Mouse (Mus musculus): ENCODE measurements at regions not wholly inside any gene's neighbourhood (a gene's known extent, or its start where the extent isn't known, plus 50 kb on each side); places are given as distances from the start of the nearest gene placed in this dataset.

DNA sequence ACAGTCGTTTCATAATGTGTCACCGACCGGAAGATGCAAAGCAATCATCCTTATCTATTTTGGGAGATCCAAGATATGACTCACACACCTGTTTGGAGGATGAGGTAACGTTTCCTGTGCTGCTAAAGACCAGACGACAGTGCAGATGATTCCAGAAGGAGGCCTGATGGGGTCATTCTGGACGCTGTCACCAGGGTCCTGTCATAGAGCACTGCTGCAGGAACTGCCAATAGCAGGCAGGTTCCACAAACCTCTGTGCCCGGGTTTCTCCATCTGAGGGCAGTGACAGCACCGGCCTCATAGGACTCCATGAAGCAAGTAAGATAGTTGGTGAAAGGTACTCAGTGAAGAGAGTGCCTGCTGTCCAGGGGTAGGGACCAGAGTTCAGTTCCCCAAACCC, 182.9 kb upstream of the Agap1 start:
- TF ChIP-seq CTCF (IDR thresholded peaks at IDR 0.05; ENCODE audit: low read depth) = no peak
- Histone ChIP-seq H3K27me3 (ENCODE audit: insufficient read depth, low read length) (no peaks in the 10 kb centered on the region), H3K4me2 (no peak overlapping the region), H3K36me3 (ENCODE audit: insufficient read depth) (no peaks in the 10 kb centered on the region), H3K4me3 (ENCODE audit: low read depth, low read length) (no peak overlapping the region), H3K9me3 (ENCODE audit: low read depth, low read length) (no peaks in the 10 kb centered on the region), H3K27ac (ENCODE audit: low read depth) (no peak overlapping the region), H3K9ac (no peak overlapping the region), H3K4me1 (ENCODE audit: insufficient read depth) (no peaks in the 10 kb centered on the region)
- 54% methylated on average over 8 of the region's 8 CpGs for WGBS
- DNase-seq (no peak), ATAC-seq (ENCODE audit: insufficient read depth) (no peak)

DNA sequence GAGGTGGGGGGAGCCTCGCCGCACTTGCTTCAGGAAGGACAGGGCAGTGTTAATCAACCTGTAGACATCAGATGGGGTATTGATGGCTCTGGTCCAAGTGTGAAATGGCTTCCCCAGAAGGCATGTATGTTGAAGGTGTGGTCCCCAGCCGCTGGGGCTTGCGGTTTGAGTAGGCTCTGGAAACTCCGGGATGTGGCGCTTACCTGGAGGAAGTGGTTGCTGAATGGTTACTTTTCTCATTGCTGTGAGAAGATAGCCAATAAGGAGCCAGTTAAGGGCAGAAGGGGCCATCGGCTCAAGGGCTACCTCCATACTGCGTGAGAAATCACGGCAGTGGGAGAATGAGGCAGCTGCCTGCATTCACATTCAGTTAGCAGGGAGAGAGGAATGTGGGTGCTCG, 181.6 kb upstream of the Agap1 start:
- H3K4me1 ChIP-seq (ENCODE audit: insufficient read depth) = no peaks in the 10 kb centered on the region
- WGBS = 80% methylated on average over 10 of the region's 10 CpGs
- TF ChIP-seq CTCF (IDR thresholded peaks at IDR 0.05; ENCODE audit: low read depth) = no peak
- no peak for ATAC-seq (ENCODE audit: insufficient read depth)
- no peak overlapping the region for H3K27ac ChIP-seq (ENCODE audit: low read depth)
- no peaks in the 10 kb centered on the region for H3K36me3 ChIP-seq (ENCODE audit: insufficient read depth)
- H3K4me2 ChIP-seq = no peak overlapping the region
- no peaks in the 10 kb centered on the region for H3K27me3 ChIP-seq (ENCODE audit: insufficient read depth, low read length)
- no peak overlapping the region for H3K9ac ChIP-seq
- H3K9me3 ChIP-seq (ENCODE audit: low read depth, low read length) = no peaks in the 10 kb centered on the region
- no peak overlapping the region for H3K4me3 ChIP-seq (ENCODE audit: low read depth, low read length)
- no peak for DNase-seq

DNA sequence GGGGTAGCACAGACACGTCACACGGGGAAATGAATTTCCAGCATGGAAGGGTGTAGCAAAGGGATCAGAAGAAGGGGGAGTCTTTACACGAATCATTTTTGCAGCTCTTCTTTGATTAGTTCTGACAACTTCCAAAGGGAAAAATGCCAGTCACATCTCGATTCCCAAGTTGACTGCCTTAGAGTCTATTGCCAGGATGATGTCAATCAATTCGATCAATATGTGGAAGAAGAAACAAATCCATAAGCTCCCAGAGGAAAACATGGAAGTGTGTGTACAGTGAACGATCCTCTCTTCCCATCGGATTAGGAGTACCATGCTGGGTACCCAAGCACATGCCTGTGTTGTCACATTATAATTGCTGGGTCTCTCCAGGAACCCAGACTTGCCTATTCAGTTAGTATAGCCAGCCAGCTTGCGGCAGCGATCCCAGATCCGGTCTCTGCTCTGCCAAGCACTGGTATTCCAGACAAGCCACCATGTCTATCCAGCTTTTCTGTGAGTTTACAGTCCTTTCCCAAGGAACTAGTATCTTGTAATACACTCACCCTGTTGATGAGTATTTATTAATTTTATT, 180.7 kb upstream of the Agap1 start:
- Histone ChIP-seq H3K27me3 (ENCODE audit: insufficient read depth, low read length) (no peaks in the 10 kb centered on the region), H3K4me2 (no peak overlapping the region), H3K4me1 (ENCODE audit: insufficient read depth) (no peaks in the 10 kb centered on the region), H3K27ac (ENCODE audit: low read depth) (no peak overlapping the region), H3K4me3 (ENCODE audit: low read depth, low read length) (no peak overlapping the region), H3K9ac (no peak overlapping the region), H3K36me3 (ENCODE audit: insufficient read depth) (no peaks in the 10 kb centered on the region), H3K9me3 (ENCODE audit: low read depth, low read length) (no peaks in the 10 kb centered on the region)
- 87% methylated on average over 10 of the region's 10 CpGs for WGBS
- ATAC-seq (ENCODE audit: insufficient read depth) (no peak), DNase-seq (no peak)
- TF ChIP-seq CTCF (IDR thresholded peaks at IDR 0.05; ENCODE audit: low read depth) = no peak

DNA sequence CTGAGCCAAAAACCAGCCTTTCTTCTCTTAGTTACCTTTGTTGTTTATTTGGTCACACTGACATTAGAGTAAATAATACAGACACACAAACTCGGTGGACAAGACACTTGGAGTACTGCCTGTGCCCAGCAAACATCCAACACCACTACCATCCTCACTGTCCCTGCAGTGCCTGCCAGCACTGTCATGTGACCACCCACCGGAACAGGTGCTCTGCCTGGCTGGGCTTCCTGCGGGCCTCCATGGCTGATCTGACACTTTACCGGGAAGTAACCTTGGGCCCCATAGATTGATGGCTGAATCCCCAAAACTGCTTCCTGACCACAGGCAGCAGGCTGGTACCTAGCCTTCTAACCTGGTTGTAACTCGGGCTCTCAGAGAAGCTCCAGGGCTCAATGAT, 175.2 kb upstream of the Agap1 start:
- Histone ChIP-seq H3K9me3 (ENCODE audit: low read depth, low read length) (no peaks in the 10 kb centered on the region), H3K9ac (no peak overlapping the region), H3K27me3 (ENCODE audit: insufficient read depth, low read length) (no peaks in the 10 kb centered on the region), H3K36me3 (ENCODE audit: insufficient read depth) (no peaks in the 10 kb centered on the region), H3K4me3 (ENCODE audit: low read depth, low read length) (no peak overlapping the region), H3K4me1 (ENCODE audit: insufficient read depth) (no peaks in the 10 kb centered on the region), H3K4me2 (no peak overlapping the region), H3K27ac (ENCODE audit: low read depth) (no peak overlapping the region)
- no peak for DNase-seq
- WGBS = 61% methylated on average over 5 of the region's 5 CpGs
- ATAC-seq (ENCODE audit: insufficient read depth) = no peak
- TF ChIP-seq CTCF (IDR thresholded peaks at IDR 0.05; ENCODE audit: low read depth) = no peak

DNA sequence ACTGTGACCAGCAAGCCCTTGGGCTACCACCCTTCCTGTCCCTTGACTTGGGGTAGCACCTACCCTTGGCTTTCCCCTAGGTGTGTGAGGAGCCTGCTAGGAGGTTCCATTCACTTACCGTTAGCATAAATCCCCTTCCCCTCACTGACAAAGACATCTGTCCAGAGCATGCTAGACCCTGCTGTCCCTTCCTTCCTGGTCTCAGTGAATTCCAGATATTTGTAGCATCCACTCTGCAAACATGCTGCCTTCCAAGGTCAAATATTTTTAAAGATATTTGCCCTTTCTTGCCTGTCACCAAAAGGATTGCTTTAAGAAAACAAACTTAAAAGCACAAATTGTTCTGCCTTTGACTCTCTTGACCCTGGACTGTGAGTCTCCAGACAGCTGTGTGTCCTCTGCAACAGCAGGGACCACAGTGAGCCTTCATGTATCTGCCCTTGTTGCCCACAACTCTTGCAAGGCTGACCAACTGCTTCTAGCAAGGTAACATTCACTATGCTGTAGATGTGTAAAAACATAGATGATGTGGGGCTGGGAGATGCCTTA, 173.4 kb upstream of the Agap1 start:
- Histone ChIP-seq H3K27ac (ENCODE audit: low read depth) (no peak overlapping the region), H3K4me1 (ENCODE audit: insufficient read depth) (no peaks in the 10 kb centered on the region), H3K4me2 (no peak overlapping the region), H3K27me3 (ENCODE audit: insufficient read depth, low read length) (no peaks in the 10 kb centered on the region), H3K36me3 (ENCODE audit: insufficient read depth) (no peaks in the 10 kb centered on the region), H3K4me3 (ENCODE audit: low read depth, low read length) (no peak overlapping the region), H3K9ac (no peak overlapping the region), H3K9me3 (ENCODE audit: low read depth, low read length) (no peaks in the 10 kb centered on the region)
- DNase-seq (peak; percentile 44), ATAC-seq (ENCODE audit: insufficient read depth) (no peak)
- TF ChIP-seq CTCF (IDR thresholded peaks at IDR 0.05; ENCODE audit: low read depth) = no peak
- WGBS = 14% methylated on average over 1 of the region's 1 CpGs

DNA sequence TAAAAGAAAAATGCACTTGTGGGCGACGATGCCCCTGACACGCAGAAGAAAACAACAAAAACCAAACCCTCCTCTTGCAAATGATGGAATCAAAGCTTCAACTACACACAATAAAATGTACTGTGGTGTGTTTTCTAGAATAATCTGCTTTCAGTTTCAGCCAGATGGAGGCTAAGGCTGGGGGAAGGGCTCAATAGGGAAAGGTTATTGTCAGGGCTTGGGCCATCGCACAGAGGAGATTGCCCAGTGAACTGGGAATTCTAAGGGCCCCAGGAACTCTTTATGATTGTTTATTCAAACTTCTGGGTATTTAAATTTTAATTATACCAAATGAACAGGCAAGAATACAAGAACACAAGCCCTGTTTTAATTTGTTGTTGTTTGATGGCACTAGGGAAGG, 169.6 kb upstream of the Agap1 start:
- Histone ChIP-seq H3K4me2 (no peak overlapping the region), H3K9ac (no peak overlapping the region), H3K9me3 (ENCODE audit: low read depth, low read length) (no peaks in the 10 kb centered on the region), H3K4me1 (ENCODE audit: insufficient read depth) (no peaks in the 10 kb centered on the region), H3K27ac (ENCODE audit: low read depth) (no peak overlapping the region), H3K27me3 (ENCODE audit: insufficient read depth, low read length) (no peaks in the 10 kb centered on the region), H3K4me3 (ENCODE audit: low read depth, low read length) (no peak overlapping the region), H3K36me3 (ENCODE audit: insufficient read depth) (no peaks in the 10 kb centered on the region)
- no peak for DNase-seq
- WGBS = 84% methylated on average over 4 of the region's 4 CpGs
- TF ChIP-seq CTCF (IDR thresholded peaks at IDR 0.05; ENCODE audit: low read depth) = no peak
- ATAC-seq (ENCODE audit: insufficient read depth) = no peak

DNA sequence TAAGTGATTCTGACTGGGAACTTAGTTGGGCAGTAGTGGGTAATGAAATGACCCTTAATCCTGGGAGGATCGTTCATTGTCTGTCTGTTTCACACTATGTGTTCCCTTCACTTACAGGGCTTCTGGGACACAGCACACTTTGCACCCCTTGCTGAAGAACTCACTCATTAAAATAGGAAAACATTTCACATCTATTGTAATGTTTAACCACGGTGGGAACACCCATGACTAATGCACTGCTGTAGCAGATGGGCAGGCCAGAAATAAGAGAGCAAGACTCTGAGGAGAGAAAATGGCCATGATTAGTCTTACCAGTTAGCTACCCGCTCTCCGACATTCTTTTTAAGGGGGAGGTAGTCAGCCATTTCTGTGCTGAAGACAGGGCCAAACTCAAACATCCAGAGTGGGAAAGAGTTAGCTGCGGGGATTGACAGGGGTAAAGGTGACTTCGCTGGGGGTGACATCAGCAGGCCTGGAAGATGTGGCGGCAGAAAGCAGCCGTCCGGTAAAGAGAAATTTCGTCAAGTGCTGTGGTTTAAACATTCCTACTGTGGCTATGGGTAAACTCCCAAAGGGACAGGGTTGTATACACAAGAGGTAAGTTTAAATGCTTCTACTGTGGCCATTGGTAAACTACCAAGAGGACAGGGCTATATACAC, 167.3 kb upstream of the Agap1 start:
- Histone ChIP-seq H3K4me1 (ENCODE audit: insufficient read depth) (no peaks in the 10 kb centered on the region), H3K4me2 (no peak overlapping the region), H3K9ac (no peak overlapping the region), H3K36me3 (ENCODE audit: insufficient read depth) (no peaks in the 10 kb centered on the region), H3K4me3 (ENCODE audit: low read depth, low read length) (no peak overlapping the region), H3K27me3 (ENCODE audit: insufficient read depth, low read length) (no peaks in the 10 kb centered on the region), H3K9me3 (ENCODE audit: low read depth, low read length) (no peaks in the 10 kb centered on the region), H3K27ac (ENCODE audit: low read depth) (no peak overlapping the region)
- no peak for TF ChIP-seq CTCF (IDR thresholded peaks at IDR 0.05; ENCODE audit: low read depth)
- DNase-seq (no peak), ATAC-seq (ENCODE audit: insufficient read depth) (no peak)
- 76% methylated on average over 10 of the region's 10 CpGs for WGBS

All from lung, embryonic 14.5 days (tissue).